ENCODE assay signal across 8 mouse cellular contexts in the genomic region with DNA sequence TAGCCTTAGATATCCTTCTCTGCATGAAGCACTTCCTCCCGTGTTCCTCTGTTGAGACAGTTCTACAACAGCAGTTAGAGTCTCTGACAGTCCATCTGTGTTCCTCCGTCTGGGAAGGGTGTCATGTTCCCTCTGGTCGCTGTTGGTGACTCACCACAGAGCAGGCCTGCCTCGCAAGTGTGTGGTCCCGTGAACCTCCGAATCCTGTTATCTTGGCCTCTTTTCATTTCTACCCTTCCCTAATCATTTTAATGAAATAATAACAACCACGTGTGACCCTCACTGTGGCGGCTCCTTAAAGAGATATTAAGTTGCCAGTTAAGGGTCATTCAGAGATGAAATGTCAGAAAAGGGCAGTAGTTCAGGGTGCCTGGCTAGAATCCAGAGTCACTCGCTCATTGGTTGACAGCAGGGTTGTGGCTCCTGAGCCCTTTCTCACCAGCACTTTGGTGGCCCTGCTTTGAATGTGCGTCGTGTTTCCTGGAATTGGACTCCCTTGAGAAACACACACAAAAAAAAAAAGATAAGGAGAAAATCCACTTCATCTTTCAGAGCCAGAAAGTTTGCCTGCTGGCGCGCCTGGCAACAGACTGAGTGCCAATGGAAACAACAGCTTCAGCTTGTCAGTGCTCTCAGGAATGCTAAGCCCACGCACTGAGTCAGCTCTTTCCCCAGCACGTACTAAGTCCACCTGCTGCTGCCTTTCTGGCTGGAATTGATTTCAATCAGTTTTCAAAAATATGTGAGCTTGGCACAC.
DNase-seq lines count a peak whose midpoint lies in the region; ATAC-seq and TF ChIP-seq lines count a peak whose summit lies in the region.

No protein-coding gene starts in this region.

- no peaks in the 10 kb centered on the region for H3K36me3 ChIP-seq in heart, adult 2 months (ENCODE audit: control insufficient read depth, insufficient read depth, low read length)
- no peaks in the 10 kb centered on the region for H3K36me3 ChIP-seq in liver, embryonic 11.5 days (ENCODE audit: control insufficient read depth, insufficient read depth, low read length)

- H3K4me1 ChIP-seq in heart, adult 2 months (ENCODE audit: control insufficient read depth, insufficient read depth, low read length) = no peaks in the 10 kb centered on the region; the same call in 1 of the 2 replicates
- no peaks in the 10 kb centered on the region for H3K4me1 ChIP-seq in liver, embryonic 11.5 days (replicated peaks; ENCODE audit: control insufficient read depth, insufficient read depth, low read length)

- no peak overlapping the region for H3K27ac ChIP-seq in heart, adult 2 months
- H3K27ac ChIP-seq in liver, embryonic 11.5 days (ENCODE audit: low read depth, low read length) = no peak overlapping the region

- TF ChIP-seq CTCF in heart, adult 2 months (IDR thresholded peaks at IDR 0.05) = no peak

- no peak for TF ChIP-seq POLR2A in heart, adult 2 months (IDR thresholded peaks at IDR 0.05; ENCODE audit: insufficient read depth, low read depth, low read length)

- peak; percentile 78; the same call in 1 of the 2 replicates for TF ChIP-seq EP300 in heart, adult 2 months (IDR thresholded peaks at IDR 0.05; ENCODE audit: insufficient read depth, low read depth, low read length)

- no peaks in the 10 kb centered on the region for H3K9me3 ChIP-seq in liver, embryonic 11.5 days (ENCODE audit: control insufficient read depth, low read length)

- no peak overlapping the region for H3K4me2 ChIP-seq in liver, embryonic 11.5 days

- H3K4me3 ChIP-seq in heart, adult 2 months = no peak overlapping the region
- H3K4me3 ChIP-seq in liver, embryonic 11.5 days (ENCODE audit: low read depth, low read length) = no peak overlapping the region

- H3K9ac ChIP-seq in heart, adult 2 months (ENCODE audit: low read depth, low read length) = no peak overlapping the region
- H3K9ac ChIP-seq in liver, embryonic 11.5 days (ENCODE audit: low read depth, low read length) = no peak overlapping the region

- peak; percentile 14 for DNase-seq in urinary bladder, postnatal 14 days (ENCODE audit: low spot score)
- DNase-seq in urinary bladder, postnatal 10 days (ENCODE audit: low spot score) = no peak
- DNase-seq in heart, adult 2 months = peak; percentile 45 to 73
- peak; percentile 12 to 28 for DNase-seq in kidney, postnatal 4 days
- DNase-seq in lung, postnatal 10 days = peak; percentile 48
- DNase-seq in spleen, postnatal 4 days (ENCODE audit: low spot score in 2 of 2) = no peak
- DNase-seq in liver, embryonic 11.5 days (ENCODE audit: low spot score) = no peak

- intact Hi-C loops in heart, adult 2 months (cut with DNase I) = no loop called here

- WGBS in heart, adult 2 months = 19% methylated on average over 15 of the region's 15 CpGs
- WGBS in liver, embryonic 11.5 days = 55% methylated on average over 15 of the region's 15 CpGs

- ATAC-seq in megakaryocyte progenitor cell, adult 5-6 weeks (replicated peaks; ENCODE audit: poor library complexity) = no peak
- no peak for ATAC-seq in liver, embryonic 11.5 days (replicated peaks; ENCODE audit: low FRiP score)

- H3K27me3 ChIP-seq in heart, adult 2 months (ENCODE audit: control insufficient read depth, insufficient read depth, low read length) = no peaks in the 10 kb centered on the region
- no peaks in the 10 kb centered on the region for H3K27me3 ChIP-seq in liver, embryonic 11.5 days (replicated peaks; ENCODE audit: control insufficient read depth, insufficient read depth, low read length)

- H3K79me2 ChIP-seq in heart, adult 2 months (replicated peaks; ENCODE audit: control insufficient read depth, insufficient read depth, low read length) = no peaks in the 10 kb centered on the region

Comparison
In these comparisons a context has a peak if more than half of its experiments do, and no peak if none do; other contexts are left out.
1. DNase-seq: peak in urinary bladder, postnatal 14 days (single experiment), heart, adult 2 months (2 of 2), kidney, postnatal 4 days (2 of 2) and lung, postnatal 10 days (single experiment); none in urinary bladder, postnatal 10 days (single experiment), spleen, postnatal 4 days (0 of 2) and liver, embryonic 11.5 days (single experiment).